Mouse (Mus musculus) CD4-positive helper T cell, adult 2 months (primary cell): ENCODE measurements around the gene Tmem19.

Experiments
- DNase-seq: peaks from one replicate; pipeline ENCODE4 v3.0.0-alpha.2; 2012; ENCODE audit warnings: low read depth, missing footprints, low spot score

Gene Tmem19

GRCm38 (mm10) chr10:115361840-115362622 is at the start of gene Tmem19:
Gene Tmem19 (minus strand): TSS chr10:115362501.
- DNase-seq: peak; percentile 97

DNA sequence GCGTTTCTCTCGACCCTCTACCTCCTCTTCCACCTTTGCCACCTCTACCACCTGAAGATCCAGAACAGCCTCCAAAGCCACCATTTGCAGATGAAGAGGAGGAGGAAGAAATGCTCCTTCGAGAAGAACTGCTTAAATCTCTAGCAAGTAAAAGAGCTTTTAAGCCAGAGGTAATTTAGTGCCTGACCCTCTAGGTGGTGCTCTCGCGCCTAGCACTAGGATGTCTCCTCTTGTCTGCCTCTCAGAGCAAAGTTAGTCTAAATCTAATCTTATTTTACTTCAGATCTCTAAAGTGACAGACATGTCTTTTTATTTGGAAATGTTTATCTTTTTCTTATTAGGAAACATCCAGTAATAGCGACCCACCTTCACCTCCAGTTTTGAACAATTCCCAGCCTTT is 44.1 kb upstream of the Tmem19 start:
- DNase-seq: peak; percentile 66

DNA sequence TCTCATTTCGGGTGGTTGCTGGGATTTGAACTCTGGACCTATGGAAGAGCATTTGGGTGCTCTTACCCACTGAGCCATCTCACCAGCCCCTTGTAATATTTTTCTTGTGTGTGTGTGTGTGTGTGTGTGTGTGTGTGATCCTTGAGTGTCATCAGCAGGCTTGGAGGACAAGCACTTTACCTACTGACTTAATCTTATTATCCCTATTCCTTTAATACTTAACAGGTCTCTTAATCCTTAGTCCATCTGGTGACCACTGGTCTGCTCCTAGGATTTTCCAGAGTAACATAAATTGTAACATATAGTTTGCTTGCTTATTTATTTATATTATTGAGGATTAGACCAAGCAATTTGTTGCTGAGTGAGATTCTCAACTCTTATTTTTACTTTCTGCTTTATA is 29.6 kb upstream of the Tmem19 start:
- DNase-seq: no peak

- no peak for DNase-seq
These were observed 28.8 kb upstream of the Tmem19 start for GRCm38 (mm10) chr10:115391076-115391475.

DNA sequence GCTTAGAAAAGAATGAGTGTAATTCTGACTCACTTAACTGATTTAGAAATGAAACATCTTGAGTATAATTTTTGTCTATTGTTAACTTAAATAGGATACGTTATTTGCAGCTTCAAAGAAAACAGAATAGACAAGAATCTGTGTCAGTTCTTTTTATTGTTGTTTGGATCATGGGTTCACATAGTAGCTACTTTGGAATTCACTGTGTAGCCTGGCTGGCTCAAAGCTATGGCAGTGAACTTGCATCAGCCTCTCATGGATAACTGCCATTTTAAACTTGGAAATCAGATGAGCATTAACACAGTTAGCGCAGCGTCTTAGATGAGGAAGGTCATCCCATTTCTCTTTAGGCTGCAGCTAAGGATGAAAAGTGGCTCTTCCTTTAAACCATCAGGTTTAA is 25.6 kb upstream of the Tmem19 start:
- no peak for DNase-seq

DNA sequence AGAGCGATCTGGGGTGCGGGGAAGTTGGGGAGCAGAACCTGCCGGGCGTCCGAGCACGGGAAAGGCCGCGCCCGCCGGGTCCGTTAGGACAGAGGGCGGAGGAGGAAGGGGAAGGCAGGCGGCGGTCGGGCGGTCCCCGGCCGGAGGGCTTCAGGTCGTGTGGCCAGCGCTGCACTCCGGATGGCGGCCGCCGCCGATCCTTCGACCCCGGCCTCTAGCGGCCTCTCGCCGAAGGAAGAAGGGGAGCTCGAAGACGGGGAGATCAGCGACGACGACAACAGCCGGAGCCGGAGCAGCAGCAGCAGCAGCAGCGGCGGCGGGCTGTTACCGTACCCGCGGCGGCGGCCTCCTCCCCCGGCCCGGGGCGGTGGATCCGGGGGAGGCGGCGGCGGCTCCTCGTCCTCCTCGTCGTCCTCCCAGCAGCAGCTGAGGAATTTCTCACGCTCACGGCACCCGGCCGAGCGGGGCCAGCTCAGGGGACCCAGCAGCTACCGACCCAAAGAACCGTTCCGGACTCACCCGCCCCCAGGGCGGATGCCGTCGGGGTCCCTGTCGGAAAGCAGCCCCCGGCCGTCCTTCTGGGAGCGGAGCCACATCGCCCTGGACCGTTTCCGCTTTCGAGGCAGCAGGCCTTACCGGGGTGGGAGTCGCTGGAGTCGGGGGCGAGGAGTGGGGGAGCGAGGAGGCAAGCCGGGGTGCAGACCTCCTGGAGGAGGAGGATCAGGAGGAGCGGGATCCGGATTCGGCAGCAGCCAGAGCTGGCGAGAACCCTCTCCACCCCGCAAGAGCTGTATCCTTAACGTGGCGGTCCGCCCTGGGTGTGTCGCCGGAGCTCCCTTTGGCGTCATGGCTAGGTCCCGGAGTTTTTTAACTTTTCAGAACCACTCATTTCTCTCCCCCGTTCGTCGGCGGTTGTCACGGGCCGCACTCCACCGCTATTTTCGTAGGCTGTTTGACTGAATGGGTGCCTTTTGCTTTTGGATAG is 23.0 kb upstream of the Tmem19 start:
- DNase-seq: peak; percentile 75

- peak; percentile 98 for DNase-seq
These were observed 22.1 kb upstream of the Tmem19 start, which contains the start of the genes Thap2 and Zfc3h1 for GRCm38 (mm10) chr10:115384221-115385017. Gene Thap2 (minus strand): TSS chr10:115384443. Gene Zfc3h1 (plus strand): TSS chr10:115384959.

- peak; percentile 24 for DNase-seq
These were observed 21.4 kb upstream of the Tmem19 start for GRCm38 (mm10) chr10:115383644-115384220.

- no peak for DNase-seq
These were observed 20.7 kb upstream of the Tmem19 start for GRCm38 (mm10) chr10:115382846-115383643.

DNA sequence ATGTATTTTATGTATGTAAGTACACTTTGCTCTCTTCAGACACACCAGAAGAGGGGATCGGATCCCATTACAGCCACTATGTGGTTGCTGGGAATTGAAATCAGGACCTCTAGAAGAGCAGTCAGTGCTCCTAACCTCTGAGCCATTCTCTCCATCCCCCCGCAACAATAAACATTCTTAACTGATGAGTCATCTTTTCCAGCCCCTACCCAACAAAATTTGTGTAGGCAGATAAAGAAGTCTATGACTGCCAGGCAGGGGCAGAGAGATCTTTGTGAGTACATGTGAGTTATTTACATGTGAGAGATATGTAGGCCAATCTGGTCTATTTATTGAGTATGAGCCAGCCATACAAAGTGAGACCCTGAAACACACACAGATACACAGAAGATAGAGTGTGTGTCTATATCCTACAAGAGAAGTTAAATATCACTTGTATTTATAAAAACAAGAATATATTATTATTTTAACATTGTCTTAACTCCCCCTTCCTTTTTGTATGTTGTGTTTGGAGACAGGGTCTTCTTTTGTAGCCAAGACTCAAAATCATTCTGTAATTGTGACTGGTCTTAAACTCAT is 19.3 kb upstream of the Tmem19 start:
- peak; percentile 45 for DNase-seq

DNA sequence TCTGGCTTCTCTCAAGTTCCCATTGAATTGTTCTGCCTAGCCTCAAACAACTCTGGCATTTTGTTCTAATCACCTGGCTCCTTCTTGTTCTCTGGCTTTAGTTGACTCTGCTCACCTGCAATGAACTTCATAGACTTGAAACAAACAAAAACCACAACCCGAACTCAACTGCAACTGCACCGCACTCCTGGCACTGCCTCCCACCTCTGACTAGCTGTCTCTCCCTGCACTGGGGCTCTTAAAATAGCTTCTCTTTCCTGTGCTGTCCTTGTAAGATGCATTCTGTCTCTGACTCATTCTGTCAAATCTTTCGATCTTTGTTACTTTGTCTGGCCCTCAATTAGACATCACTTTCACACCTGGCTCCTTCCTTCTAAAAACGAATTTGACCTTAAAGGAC is 850 bp upstream of the Tmem19 start:
- DNase-seq: peak; percentile 64

- no peak for DNase-seq
These were observed 293 bp upstream of the Tmem19 start for GRCm38 (mm10) chr10:115362623-115362964.

GRCm38 (mm10) chr10:115359066-115359465 is 3.2 kb downstream of the Tmem19 start:
- DNase-seq: no peak

GRCm38 (mm10) chr10:115358216-115358919 is 3.9 kb downstream of the Tmem19 start:
- no peak for DNase-seq

- DNase-seq: no peak
These were observed 6.2 kb downstream of the Tmem19 start for GRCm38 (mm10) chr10:115356106-115356505.

DNA sequence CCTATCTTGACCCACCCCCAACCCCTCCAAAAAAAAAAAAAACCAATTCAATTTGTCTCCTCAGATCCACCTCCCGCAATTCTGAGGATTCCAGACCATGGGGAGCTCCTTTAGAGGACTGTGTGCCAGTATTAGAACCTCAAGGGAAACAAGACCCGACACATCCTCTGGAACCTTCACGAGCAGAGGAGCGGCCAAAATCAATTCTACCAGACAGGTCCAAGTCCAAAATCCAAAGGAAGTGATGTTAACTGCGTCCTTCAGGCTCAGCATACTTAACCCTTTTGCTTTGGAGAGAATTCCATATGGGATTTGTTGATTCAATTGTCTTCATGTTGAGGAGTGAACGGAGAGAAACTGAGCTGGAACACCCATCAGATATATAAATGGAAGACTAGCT is 7.3 kb downstream of the Tmem19 start:
- DNase-seq: no peak

DNA sequence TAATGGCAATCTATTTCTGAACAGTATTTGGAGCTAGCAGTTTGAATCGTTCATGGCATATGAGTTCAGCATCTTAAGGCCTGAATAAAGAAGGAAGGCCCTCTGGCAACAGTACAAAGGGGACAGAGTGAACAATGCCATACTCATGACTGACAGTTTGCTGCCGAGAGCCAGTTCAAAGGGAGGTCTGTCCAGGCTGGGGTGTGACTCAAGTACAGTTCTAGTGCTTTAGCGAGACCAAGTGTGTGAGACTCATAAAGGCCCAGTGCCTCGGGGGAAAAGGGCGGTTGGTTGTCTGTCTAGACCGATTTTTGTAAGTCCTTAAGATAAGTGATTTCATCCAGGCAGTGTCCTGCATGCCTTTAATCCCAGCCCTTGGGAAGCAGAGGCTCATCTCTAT is 7.7 kb downstream of the Tmem19 start:
- no peak for DNase-seq

DNA sequence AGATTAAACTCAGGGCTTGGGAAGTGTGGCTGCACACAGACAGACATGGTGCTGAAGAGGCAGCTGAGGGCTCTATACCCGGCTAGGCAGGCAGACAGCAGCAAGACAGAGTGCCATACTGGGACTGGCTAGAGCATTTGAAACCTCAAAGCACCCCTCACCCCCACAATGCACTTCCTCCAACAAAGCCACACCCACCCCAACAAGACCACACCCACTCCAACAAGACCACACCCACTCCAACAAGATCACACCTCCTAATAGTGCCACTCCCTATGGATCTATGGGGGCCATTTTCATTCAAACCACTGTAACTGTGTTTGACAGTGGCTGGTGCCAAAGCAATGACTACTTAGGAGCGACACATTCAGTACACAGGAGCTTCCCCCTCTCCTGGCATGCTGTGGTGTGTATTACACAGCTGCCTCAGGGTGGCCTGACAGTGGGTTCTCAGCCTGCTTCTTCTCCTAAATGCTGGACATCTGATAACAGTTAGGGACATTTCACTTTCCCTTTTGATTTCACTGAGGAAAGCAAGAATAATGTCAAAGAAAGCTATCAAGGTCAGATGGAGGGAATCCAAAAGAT is 11.4 kb downstream of the Tmem19 start:
- no peak for DNase-seq

- DNase-seq: no peak
These were observed 12.8 kb downstream of the Tmem19 start for GRCm38 (mm10) chr10:115349509-115349908.
